Mouse (Mus musculus) bone marrow macrophage, adult 2 months (primary cell): ENCODE measurements around the gene Gabbr2. TPM values are rescaled to one million over a fixed set of nuclear protein-coding genes. Genes with fewer than 3 reads are reported as not detected.
A peak's percentile ranks its signal among the peaks of the same experiment; 100 is the strongest.

Experiments
- H3K27ac ChIP-seq: 2 replicates; pipeline ENCODE4 v1.5.1; 2012; ENCODE audit warnings: low read depth, low read length; ENCODE audit not compliant: insufficient read depth
- H3K4me1 ChIP-seq: 2 replicates; pipeline ENCODE4 v1.6.1; 2012; ENCODE audit warnings: low read length; ENCODE audit not compliant: control insufficient read depth, insufficient read depth
- H3K4me3 ChIP-seq: 2 replicates; pipeline ENCODE4 v1.5.1; 2012; ENCODE audit warnings: mild to moderate bottlenecking, low read length, moderate library complexity; ENCODE audit not compliant: insufficient read depth
- CTCF ChIP-seq: IDR thresholded peaks from 2 replicates; pipeline ENCODE4 v1.5.1; 2012; ENCODE audit warnings: low read depth, mild to moderate bottlenecking, low read length, moderate library complexity
- POLR2A ChIP-seq: IDR thresholded peaks from 2 replicates; pipeline ENCODE4 v1.6.1; 2012; ENCODE audit warnings: mild to moderate bottlenecking, low read depth, low read length, borderline replicate concordance
- polyA plus RNA-seq: library from polyadenylated mRNA; stranded (reverse); fragments of >200 nt; gene quantifications from 2 replicates; pipeline ENCODE4 v1.2.4, GENCODE M21; 2012; ENCODE audit not compliant: missing spikeins, insufficient read depth, insufficient read length

Gabbr2 gene
- polyA plus RNA-seq, 1 experiment = 0.74 TPM

DNA sequence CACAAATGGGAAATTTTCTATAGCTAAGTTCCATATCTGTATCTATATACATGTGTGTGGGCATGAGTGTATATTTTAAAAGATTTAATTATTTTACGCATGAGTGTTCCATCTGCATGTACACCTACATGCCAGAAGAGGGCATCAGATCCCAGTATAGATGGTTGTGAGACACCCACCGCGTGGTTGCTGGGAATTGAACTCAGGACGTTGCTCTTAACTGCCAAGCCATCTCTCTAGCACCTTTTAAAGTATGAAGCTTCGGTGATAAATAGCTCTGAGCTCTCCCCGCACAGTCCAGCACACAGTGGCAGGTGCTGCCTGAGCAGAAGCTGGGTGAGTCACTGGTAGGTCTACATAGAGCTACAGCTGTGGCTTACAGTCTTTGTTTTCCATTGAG lies 374.3 kb downstream of the Gabbr2 start:
- no peak overlapping the region for H3K27ac ChIP-seq
- TF ChIP-seq CTCF (peak; percentile 72), POLR2A (no peak)
- H3K4me1 ChIP-seq = no peaks in the 10 kb centered on the region

DNA sequence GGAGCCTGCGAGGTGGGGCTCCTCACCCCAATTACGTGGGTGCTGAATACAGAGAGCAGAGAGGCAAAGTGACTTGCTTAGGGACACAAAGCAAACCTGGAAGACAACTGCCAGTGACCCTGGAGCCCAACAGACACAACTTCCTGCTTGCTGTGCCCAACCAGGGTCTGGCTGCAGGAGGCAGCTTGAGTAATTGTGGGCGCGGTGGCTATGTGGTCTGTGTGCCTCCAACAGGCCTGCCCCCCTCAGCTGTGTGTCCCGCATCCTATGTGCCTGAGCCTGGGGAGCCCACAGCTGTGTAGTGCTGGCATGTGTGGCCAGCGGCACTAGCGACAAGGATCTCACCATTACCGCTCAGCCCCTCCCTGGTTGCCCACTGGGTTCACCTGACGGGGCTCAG lies 377.0 kb downstream of the Gabbr2 start:
- H3K4me1 ChIP-seq = no peaks in the 10 kb centered on the region
- TF ChIP-seq POLR2A = no peak
- TF ChIP-seq CTCF = no peak
- no peak overlapping the region for H3K4me3 ChIP-seq
- H3K27ac ChIP-seq = no peak overlapping the region

More for the DNA sequence above, 374.3 kb downstream of the Gabbr2 start:
- H3K4me3 ChIP-seq = no peak overlapping the region

DNA sequence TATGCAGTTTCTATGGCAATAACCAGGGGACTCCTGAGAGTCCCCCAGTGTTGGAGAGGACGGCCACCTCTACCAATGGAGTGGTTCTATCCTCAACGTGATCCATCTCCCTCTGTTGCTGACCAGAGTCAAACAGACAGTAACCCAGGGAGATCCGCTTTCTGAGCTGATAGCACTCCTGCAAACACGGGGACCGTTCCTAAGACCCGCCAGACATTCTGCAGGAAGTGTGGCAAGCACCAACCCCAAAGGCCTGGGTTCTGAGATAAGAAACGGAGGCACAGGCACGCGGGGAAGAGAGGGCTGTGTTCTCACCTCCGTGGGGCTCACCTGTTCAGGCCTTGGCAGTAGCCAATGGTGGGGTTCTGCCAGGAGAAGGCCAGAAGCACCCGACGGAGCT lies 378.1 kb downstream of the Gabbr2 start:
- no peak overlapping the region for H3K4me3 ChIP-seq
- TF ChIP-seq POLR2A (no peak), CTCF (no peak)
- H3K4me1 ChIP-seq = no peaks in the 10 kb centered on the region
- H3K27ac ChIP-seq = no peak overlapping the region

Other genes with a start within 250 kb of the Gabbr2 start
- gene Anks6, start 65.6 kb upstream of the Gabbr2 start, polyA plus RNA-seq = 1.7 and 2.4 TPM in 2 replicates
- 10.0 and 11.8 TPM in 2 replicates for gene Galnt12, start 100.0 kb upstream of the Gabbr2 start, polyA plus RNA-seq
- 1.1 and 2.0 TPM in 2 replicates for gene Col15a1, start 216.3 kb upstream of the Gabbr2 start, polyA plus RNA-seq